Mouse (Mus musculus) CH12.LX (cell line): ENCODE data around the gene Dgcr2.
A peak's percentile ranks its signal among the peaks of the same experiment; 100 is the strongest.

ENCODE experiments used
- CTCF ChIP-seq, 2 experiments: IDR thresholded peaks in 1 of 2; conservative IDR thresholded peaks in 1 of 2; 2 replicates each; pipeline ENCODE4 v1.5.1; 2011 to 2012; ENCODE audit warnings: low read depth in 2 of 2, low read length in 2 of 2, improper control_type of control experiment in 1 of 2, inconsistent platforms in 1 of 2, mild to moderate bottlenecking in 1 of 2, moderate library complexity in 1 of 2
- MEF2A ChIP-seq: IDR thresholded peaks from 2 replicates; pipeline ENCODE4 v1.6.1; 2014; ENCODE audit warnings: low read depth, mild to moderate bottlenecking, inconsistent platforms, low read length, improper control_type of control experiment, borderline replicate concordance
- POLR2A ChIP-seq: IDR thresholded peaks from 2 replicates; pipeline ENCODE4 v1.6.1; 2011; ENCODE audit warnings: low read depth, mild to moderate bottlenecking, improper control_type of control experiment, low read length
- POLR2AphosphoS2 ChIP-seq: IDR thresholded peaks from 2 replicates; pipeline ENCODE4 v1.6.1; 2011; ENCODE audit warnings: low read depth, low read length, improper control_type of control experiment
- RCOR1 ChIP-seq: conservative IDR thresholded peaks from 2 replicates; pipeline ENCODE4 v1.6.1; 2012; ENCODE audit warnings: low read depth, mild to moderate bottlenecking, inconsistent platforms, low read length, improper control_type of control experiment
- SIN3A ChIP-seq: IDR thresholded peaks from 2 replicates; pipeline ENCODE4 v1.6.1; 2012; ENCODE audit warnings: low read length, improper control_type of control experiment, inconsistent platforms

DNA sequence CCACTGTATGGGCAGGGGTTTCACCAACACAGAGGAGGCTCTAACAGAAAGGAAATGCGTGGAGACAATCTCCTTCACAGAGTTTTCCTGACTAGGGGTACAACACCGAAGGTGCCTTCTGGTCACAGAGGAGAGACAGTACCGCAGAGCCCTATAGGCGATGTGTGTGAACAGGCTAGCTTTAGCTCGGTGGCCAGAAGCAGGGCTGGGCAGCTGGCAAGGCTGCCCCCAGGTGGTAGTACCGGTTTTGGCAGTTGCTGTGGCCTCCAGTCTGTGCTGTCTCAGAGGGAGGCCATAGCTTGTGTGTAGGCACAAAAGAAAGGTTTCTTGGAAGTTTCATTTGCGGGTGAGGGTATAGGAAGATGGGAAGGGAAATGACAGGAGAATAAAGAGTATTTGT is 40.5 kb upstream of the Dgcr2 start:
- no peak for TF ChIP-seq SIN3A
- no peak for TF ChIP-seq RCOR1
- no peak for TF ChIP-seq MEF2A
- peak; percentile 68 to 98 for TF ChIP-seq CTCF (conservative IDR thresholded peaks at IDR 0.05 in 1 of 2, IDR thresholded peaks at IDR 0.05 in 1 of 2; ENCODE audit: low read depth in 2 of 2, low read length in 2 of 2)
- TF ChIP-seq POLR2AphosphoS2, result no peak
- no peak for TF ChIP-seq POLR2A
